Mouse (Mus musculus) small intestine, adult 2 months (tissue): Measurements from ENCODE around the gene Snrnp70.
"Not testable (repeated sequence)": the region's sequence is repeated elsewhere in the genome, so short reads cannot be mapped to it uniquely, and the experiment has no call there.

Source experiments
- CTCF ChIP-seq: fragments of 200-500 bp; IDR thresholded peaks from 2 replicates; pipeline ENCODE4 v1.5.1; 2012; ENCODE audit warnings: low read depth, mild to moderate bottlenecking, control low read depth, inconsistent platforms, low read length, moderate library complexity, mixed read lengths; ENCODE audit not compliant: insufficient replicate concordance, insufficient read length; ENCODE audit errors: extremely low read depth
- POLR2A ChIP-seq: fragments of 200-500 bp; IDR thresholded peaks from 2 replicates; pipeline ENCODE4 v1.6.1; 2012; ENCODE audit warnings: low read depth, mild to moderate bottlenecking, control low read depth, inconsistent platforms, low read length, moderate library complexity

DNA sequence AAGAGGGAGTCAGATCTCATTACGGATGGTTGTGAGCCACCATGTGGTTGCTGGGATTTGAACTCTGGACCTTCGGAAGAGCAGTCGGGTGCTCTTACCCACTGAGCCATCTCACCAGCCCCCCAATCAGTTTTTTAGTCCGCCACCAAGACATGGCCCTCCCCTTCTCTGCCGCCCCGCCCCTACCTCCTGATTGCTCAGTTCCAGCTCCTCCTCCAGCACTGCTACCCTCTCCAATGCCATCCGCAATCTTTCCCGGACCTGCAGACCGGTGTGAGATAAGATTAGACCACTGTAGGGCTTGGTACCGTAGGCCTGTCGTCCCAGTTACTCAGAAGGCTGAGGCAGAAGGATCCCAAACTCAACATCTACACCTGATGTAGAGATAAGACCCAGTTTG lies 36.5 kb downstream of the Snrnp70 start:
- TF ChIP-seq POLR2A, CTCF: not testable (repeated sequence)
